Mouse (Mus musculus): ENCODE results near the gene Rab3b. TPM values are rescaled to one million over a fixed set of nuclear protein-coding genes. Genes with fewer than 3 reads are reported as not detected.
A peak's percentile ranks its signal among the peaks of the same experiment; 100 is the strongest.

Gene Rab3b
- total RNA-seq (2021), result 10 to 100 TPM; 35.7 to 43.5 TPM
- long read RNA-seq, experiment 1, transcript Rab3b-202 (5 exons, 3,327 nt), result major isoform, 16 of 16 reads
- long read RNA-seq, experiment 1, partial matches to known transcripts, result 0 of 16 reads
- long read RNA-seq, experiment 1, other reads (novel, unspliced or antisense), result 0 of 16 reads
- long read RNA-seq, experiment 2, transcript Rab3b-202 (5 exons, 3,327 nt), result major isoform, 30 of 37 reads
- long read RNA-seq, experiment 2, partial matches to known transcripts, result 5 of 37 reads
- long read RNA-seq, experiment 2, other reads (novel, unspliced or antisense), result 1 of 37 reads

- peak; percentile 44 to 53 for DNase-seq (ENCODE audit: low spot score in 2 of 2)
Observed at GRCm38 (mm10) chr4:108878963-108879822, at the start of gene Rab3b. Rab3b (plus strand) TSS chr4:108879063.

- no peak for DNase-seq (ENCODE audit: low spot score in 2 of 2)
Observed at GRCm38 (mm10) chr4:108830698-108831097, 48.2 kb upstream of the Rab3b start.

GRCm38 (mm10) chr4:108832916-108833827 lies 45.7 kb upstream of the Rab3b start, which contains the start of gene Btf3l4:
Btf3l4 (minus strand) TSS chr4:108833614.
- peak; percentile 83 to 85 for DNase-seq (ENCODE audit: low spot score in 2 of 2)

GRCm38 (mm10) chr4:108833828-108834114 lies 45.1 kb upstream of the Rab3b start:
- DNase-seq (ENCODE audit: low spot score in 2 of 2), result no peak

GRCm38 (mm10) chr4:108834115-108834970 lies 44.5 kb upstream of the Rab3b start, which contains the start of gene Txndc12:
Txndc12 (plus strand) TSS chr4:108834601.
- DNase-seq (ENCODE audit: low spot score in 2 of 2), result peak; percentile 65 to 75

- peak in 1 of 2 experiments; percentile 10 for DNase-seq (ENCODE audit: low spot score in 2 of 2)
Observed at GRCm38 (mm10) chr4:108834971-108835311, 43.9 kb upstream of the Rab3b start.

- no peak for DNase-seq (ENCODE audit: low spot score in 2 of 2)
Observed at GRCm38 (mm10) chr4:108835496-108835895, 43.4 kb upstream of the Rab3b start.

GRCm38 (mm10) chr4:108838031-108838430 lies 40.8 kb upstream of the Rab3b start:
- DNase-seq (ENCODE audit: low spot score in 2 of 2), result no peak

- no peak for DNase-seq (ENCODE audit: low spot score in 2 of 2)
Observed at GRCm38 (mm10) chr4:108841920-108842578, 36.8 kb upstream of the Rab3b start.

GRCm38 (mm10) chr4:108843336-108843735 lies 35.5 kb upstream of the Rab3b start:
- DNase-seq (ENCODE audit: low spot score in 2 of 2), result no peak

GRCm38 (mm10) chr4:108845824-108846569 lies 32.9 kb upstream of the Rab3b start:
- no peak for DNase-seq (ENCODE audit: low spot score in 2 of 2)

GRCm38 (mm10) chr4:108847715-108848504 lies 31.0 kb upstream of the Rab3b start, which contains the start of gene Kti12:
Kti12 (plus strand) TSS chr4:108847785.
- peak; percentile 70 to 76 for DNase-seq (ENCODE audit: low spot score in 2 of 2)

GRCm38 (mm10) chr4:108848505-108848848 lies 30.4 kb upstream of the Rab3b start, which contains the start of gene A730015C16Rik:
A730015C16Rik (minus strand) TSS chr4:108848619.
- DNase-seq (ENCODE audit: low spot score in 2 of 2), result no peak

GRCm38 (mm10) chr4:108866806-108867205 lies 12.1 kb upstream of the Rab3b start:
- DNase-seq (ENCODE audit: low spot score in 2 of 2), result no peak

GRCm38 (mm10) chr4:108869730-108870374 lies 9.0 kb upstream of the Rab3b start:
- peak; percentile 71 to 84 for DNase-seq (ENCODE audit: low spot score in 2 of 2)

- DNase-seq (ENCODE audit: low spot score in 2 of 2), result no peak
Observed at GRCm38 (mm10) chr4:108873746-108874145, 5.1 kb upstream of the Rab3b start.

GRCm38 (mm10) chr4:108877901-108878300 lies 962 bp upstream of the Rab3b start:
- DNase-seq (ENCODE audit: low spot score in 2 of 2), result no peak

- DNase-seq (ENCODE audit: low spot score in 2 of 2), result no peak
Observed at GRCm38 (mm10) chr4:108883815-108884214, 5.0 kb downstream of the Rab3b start.
